Mouse (Mus musculus) midbrain, embryonic 16.5 days (tissue): Measurements from ENCODE around the gene Exph5. TPM values are rescaled to one million over a fixed set of nuclear protein-coding genes. Genes with fewer than 3 reads are reported as not detected.

Source experiments
- ATAC-seq: fragments of 200-750 bp; cut with Nextera tagmentation; 2 replicates; pipeline ENCODE4 v1.8.0; 2017; ENCODE audit warnings: moderate TSS enrichment
- H3K27ac ChIP-seq: fragments of 300-500 bp; sonication (generic); 2 replicates; pipeline ENCODE4 v1.5.1; 2014; ENCODE audit warnings: mild to moderate bottlenecking, low read length, mixed read lengths
- H3K27me3 ChIP-seq: fragments of 300-500 bp; sonication (generic); 2 replicates; pipeline ENCODE4 v1.6.1; 2014; ENCODE audit warnings: low read depth, low read length, mixed read lengths; ENCODE audit not compliant: control insufficient read depth, insufficient read depth
- H3K36me3 ChIP-seq: fragments of 300-500 bp; sonication (generic); 2 replicates; pipeline ENCODE4 v1.6.1; 2014; ENCODE audit warnings: mild to moderate bottlenecking, low read length, moderate library complexity, mixed read lengths; ENCODE audit not compliant: control insufficient read depth, insufficient read depth
- H3K4me1 ChIP-seq: fragments of 300-500 bp; sonication (generic); 2 replicates; pipeline ENCODE4 v1.6.1; 2014; ENCODE audit warnings: mild to moderate bottlenecking, low read length, mixed read lengths; ENCODE audit not compliant: control insufficient read depth, insufficient read depth
- H3K4me2 ChIP-seq: fragments of 300-500 bp; sonication (generic); 2 replicates; pipeline ENCODE4 v1.6.1; 2014; ENCODE audit warnings: mild to moderate bottlenecking, low read length, mixed read lengths
- H3K4me3 ChIP-seq: fragments of 300-500 bp; sonication (generic); 2 replicates; pipeline ENCODE4 v1.5.1; 2014; ENCODE audit warnings: low read depth, mild to moderate bottlenecking, low read length, moderate library complexity, mixed read lengths
- H3K9ac ChIP-seq: fragments of 300-500 bp; sonication (generic); 2 replicates; pipeline ENCODE4 v1.6.1; 2014; ENCODE audit warnings: low read depth, low read length, mixed read lengths
- H3K9me3 ChIP-seq: fragments of 300-500 bp; sonication (generic); replicated peaks from 2 replicates; pipeline ENCODE4 v1.6.1; 2014; ENCODE audit warnings: mild to moderate bottlenecking, low read length, mixed read lengths; ENCODE audit not compliant: control insufficient read depth, poor library complexity, severe bottlenecking
- WGBS: fragments of 180-500 bp; shearing (Covaris S2); extraction: QIAGEN DNeasy Blood & Tissue Kit; methylation state at CpG from one replicate; pipeline ENCODE4 v1.1.7; 2014; 5-methylcytosine and 5-hydroxymethylcytosine counted together
- polyA plus RNA-seq: library from polyadenylated mRNA; unstranded; fragments of >200 nt; fragmentation: Nextera tagmentation; extraction: Ambion mirVana; gene quantifications from 2 replicates; pipeline ENCODE4 v1.2.1, GENCODE M21; 2015

The Exph5 gene
- polyA plus RNA-seq, 1 experiment from 2014 or later, result 0.39 TPM

GRCm38 (mm10) chr9:53404050-53404752 lies 102.7 kb downstream of the Exph5 start:
- ATAC-seq, result 0 out of 2 replicates have a peak, but pooled peaks have one; percentile 51
- H3K4me2 ChIP-seq, result peak overlapping the region; percentile 65
- no peaks in the 10 kb centered on the region for H3K9me3 ChIP-seq
- WGBS, result 76% methylated on average over 6 of the region's 6 CpGs
- H3K27me3 ChIP-seq, result no peaks in the 10 kb centered on the region
- H3K36me3 ChIP-seq, result no peaks in the 10 kb centered on the region
- H3K27ac ChIP-seq, result peak overlapping the region; percentile 93
- H3K4me1 ChIP-seq, result peaks cover 9% of the 10 kb centered on the region
- H3K4me3 ChIP-seq, result no peak overlapping the region
- no peak overlapping the region for H3K9ac ChIP-seq

- H3K9ac ChIP-seq, result peak overlapping the region; percentile 63
- H3K4me1 ChIP-seq, result peaks cover 9% of the 10 kb centered on the region
- 18% methylated on average over 21 of the region's 21 CpGs for WGBS
- H3K4me3 ChIP-seq, result peak overlapping the region; percentile 41
- no peaks in the 10 kb centered on the region for H3K36me3 ChIP-seq
- peak; percentile 97 for ATAC-seq
- H3K4me2 ChIP-seq, result peak overlapping the region; percentile 65
- H3K9me3 ChIP-seq, result no peaks in the 10 kb centered on the region
- peak overlapping the region; percentile 93 for H3K27ac ChIP-seq
- no peaks in the 10 kb centered on the region for H3K27me3 ChIP-seq
Observed at GRCm38 (mm10) chr9:53404753-53405722, 103.6 kb downstream of the Exph5 start.

- Histone ChIP-seq H3K4me3 (no peak overlapping the region), H3K4me2 (no peak overlapping the region), H3K9ac (no peak overlapping the region), H3K27ac (no peak overlapping the region), H3K36me3 (no peaks in the 10 kb centered on the region), H3K4me1 (peaks cover 9% of the 10 kb centered on the region), H3K9me3 (no peaks in the 10 kb centered on the region), H3K27me3 (no peaks in the 10 kb centered on the region)
- ATAC-seq, result no peak
- WGBS, result 87% methylated on average over 4 of the region's 4 CpGs
Observed at GRCm38 (mm10) chr9:53408548-53408947, 107.1 kb downstream of the Exph5 start.

- H3K4me3 ChIP-seq, result no peak overlapping the region
- no peaks in the 10 kb centered on the region for H3K9me3 ChIP-seq
- no peak for ATAC-seq
- H3K4me2 ChIP-seq, result no peak overlapping the region
- H3K27me3 ChIP-seq, result no peaks in the 10 kb centered on the region
- WGBS, result 78% methylated on average over 2 of the region's 2 CpGs
- H3K9ac ChIP-seq, result no peak overlapping the region
- no peaks in the 10 kb centered on the region for H3K36me3 ChIP-seq
- no peak overlapping the region for H3K27ac ChIP-seq
- H3K4me1 ChIP-seq, result peaks cover 9% of the 10 kb centered on the region
Observed at GRCm38 (mm10) chr9:53408953-53409361, 107.5 kb downstream of the Exph5 start.

- Histone ChIP-seq H3K4me2 (no peak overlapping the region), H3K9ac (no peak overlapping the region), H3K4me3 (no peak overlapping the region), H3K27ac (no peak overlapping the region), H3K36me3 (no peaks in the 10 kb centered on the region), H3K27me3 (no peaks in the 10 kb centered on the region), H3K4me1 (peaks cover 7% of the 10 kb centered on the region), H3K9me3 (no peaks in the 10 kb centered on the region)
- 89% methylated on average over 3 of the region's 3 CpGs for WGBS
- no peak for ATAC-seq
Observed at GRCm38 (mm10) chr9:53409427-53409826, 108.0 kb downstream of the Exph5 start.

- ATAC-seq, result no peak
- no peak overlapping the region for H3K27ac ChIP-seq
- no peak overlapping the region for H3K4me3 ChIP-seq
- H3K36me3 ChIP-seq, result no peaks in the 10 kb centered on the region
- WGBS, result 83% methylated on average over 9 of the region's 9 CpGs
- no peaks in the 10 kb centered on the region for H3K9me3 ChIP-seq
- no peaks in the 10 kb centered on the region for H3K27me3 ChIP-seq
- H3K4me1 ChIP-seq, result no peaks in the 10 kb centered on the region
- H3K9ac ChIP-seq, result no peak overlapping the region
- no peak overlapping the region for H3K4me2 ChIP-seq
Observed at GRCm38 (mm10) chr9:53422133-53422896, 120.8 kb downstream of the Exph5 start.

GRCm38 (mm10) chr9:53426726-53427125 lies 125.3 kb downstream of the Exph5 start:
- no peaks in the 10 kb centered on the region for H3K27me3 ChIP-seq
- no peak overlapping the region for H3K9ac ChIP-seq
- WGBS, result 89% methylated on average over 3 of the region's 3 CpGs
- no peak for ATAC-seq
- H3K4me1 ChIP-seq, result no peaks in the 10 kb centered on the region
- H3K4me2 ChIP-seq, result no peak overlapping the region
- no peaks in the 10 kb centered on the region for H3K36me3 ChIP-seq
- no peak overlapping the region for H3K4me3 ChIP-seq
- no peak overlapping the region for H3K27ac ChIP-seq
- H3K9me3 ChIP-seq, result no peaks in the 10 kb centered on the region
